Mouse (Mus musculus) MEL (cell line): Measurements from ENCODE around the gene Vmn1r15.

Experiments used
- CTCF ChIP-seq, 3 experiments: IDR thresholded peaks in 2 of 3; conservative IDR thresholded peaks in 1 of 3; 2 replicates each; pipeline ENCODE4 v1.5.1; 2011 to 2012; ENCODE audit warnings: low read length in 3 of 3, low read depth in 2 of 3, mild to moderate bottlenecking in 2 of 3, improper control_type of control experiment in 1 of 3, inconsistent platforms in 1 of 3, mixed read lengths in 1 of 3, moderate library complexity in 1 of 3; ENCODE audit not compliant: control insufficient read depth in 1 of 3, insufficient read depth in 1 of 3, poor library complexity in 1 of 3, severe bottlenecking in 1 of 3
- ZKSCAN1 ChIP-seq: IDR thresholded peaks from 2 replicates; pipeline ENCODE4 v1.6.1; 2012; ENCODE audit warnings: low read depth, mild to moderate bottlenecking, inconsistent platforms, low read length, improper control_type of control experiment, moderate library complexity

- TF ChIP-seq CTCF (IDR thresholded peaks at IDR 0.05 in 2 of 3, conservative IDR thresholded peaks at IDR 0.05 in 1 of 3; ENCODE audit: control insufficient read depth in 1 of 3, insufficient read depth in 1 of 3, low read depth in 2 of 3, low read length in 3 of 3, poor library complexity in 1 of 3, severe bottlenecking in 1 of 3): no peak
- no peak for TF ChIP-seq ZKSCAN1
These were observed 14.8 kb downstream of the Vmn1r15 start for GRCm38 (mm10) chr6:57272517-57272916.
